Mouse (Mus musculus) cerebellum, postnatal 4 days (tissue): ENCODE data around the gene Srsf4.

ENCODE experiments used
- DNase-seq, 2 experiments: peaks; one replicate each; pipeline ENCODE4 v3.0.0; 2022; ENCODE audit warnings: low spot score in 2 of 2, mixed read lengths in 1 of 2

The Srsf4 gene

GRCm38 (mm10) chr4:131872672-131873292 is 635 bp upstream of the Srsf4 start:
- no peak for DNase-seq

- DNase-seq = no peak
These were observed 736 bp downstream of the Srsf4 start for GRCm38 (mm10) chr4:131874169-131874536.

GRCm38 (mm10) chr4:131874567-131874966 is 1.1 kb downstream of the Srsf4 start:
- no peak for DNase-seq

GRCm38 (mm10) chr4:131875242-131875641 is 1.8 kb downstream of the Srsf4 start:
- DNase-seq = no peak

GRCm38 (mm10) chr4:131876836-131877235 is 3.4 kb downstream of the Srsf4 start:
- no peak for DNase-seq

- no peak for DNase-seq
These were observed 6.3 kb downstream of the Srsf4 start for GRCm38 (mm10) chr4:131879692-131880091.

GRCm38 (mm10) chr4:131881306-131881705 is 7.9 kb downstream of the Srsf4 start:
- no peak for DNase-seq

- DNase-seq = no peak
These were observed 10.2 kb downstream of the Srsf4 start for GRCm38 (mm10) chr4:131883571-131883970.

GRCm38 (mm10) chr4:131885376-131885775 is 12.0 kb downstream of the Srsf4 start:
- no peak for DNase-seq

GRCm38 (mm10) chr4:131888564-131888963 is 15.1 kb downstream of the Srsf4 start:
- DNase-seq = no peak

GRCm38 (mm10) chr4:131890692-131891091 is 17.3 kb downstream of the Srsf4 start:
- DNase-seq = no peak

- DNase-seq = no peak
These were observed 23.7 kb downstream of the Srsf4 start for GRCm38 (mm10) chr4:131897109-131897508.

- no peak for DNase-seq
These were observed 24.4 kb downstream of the Srsf4 start for GRCm38 (mm10) chr4:131897787-131898186.

GRCm38 (mm10) chr4:131898503-131899179 is 25.2 kb downstream of the Srsf4 start:
- no peak for DNase-seq

GRCm38 (mm10) chr4:131899180-131899554 is 25.8 kb downstream of the Srsf4 start:
- DNase-seq = no peak

- no peak for DNase-seq
These were observed 27.7 kb downstream of the Srsf4 start for GRCm38 (mm10) chr4:131901090-131901489.

- DNase-seq = peak in 1 of 2 experiments; percentile 59
These were observed 31.1 kb downstream of the Srsf4 start for GRCm38 (mm10) chr4:131904478-131904877.

GRCm38 (mm10) chr4:131906423-131906822 is 33.0 kb downstream of the Srsf4 start:
- no peak for DNase-seq

- no peak for DNase-seq
These were observed 34.5 kb downstream of the Srsf4 start for GRCm38 (mm10) chr4:131907912-131908311.

GRCm38 (mm10) chr4:131910237-131910994 is 37.0 kb downstream of the Srsf4 start:
- no peak for DNase-seq

GRCm38 (mm10) chr4:131911521-131911920 is 38.1 kb downstream of the Srsf4 start:
- no peak for DNase-seq

- no peak for DNase-seq
These were observed 40.1 kb downstream of the Srsf4 start for GRCm38 (mm10) chr4:131913526-131913925.
